Mouse (Mus musculus) ovary, adult 10 weeks (tissue): ENCODE data around the gene Tcam1. TPM values are rescaled to one million over a fixed set of nuclear protein-coding genes. Genes with fewer than 3 reads are reported as not detected.

Source experiments
- polyA plus RNA-seq: library from polyadenylated mRNA; stranded (reverse); fragments of 350-450 nt; fragmentation: Illumina TruSeq; extraction: RNeasy Lipid Tissue Mini Kit (QIAGEN cat#74804); gene quantifications from one replicate; pipeline ENCODE4 v1.2.3, GENCODE M21; 2014

Gene Tcam1
- polyA plus RNA-seq, result not detected

DNA sequence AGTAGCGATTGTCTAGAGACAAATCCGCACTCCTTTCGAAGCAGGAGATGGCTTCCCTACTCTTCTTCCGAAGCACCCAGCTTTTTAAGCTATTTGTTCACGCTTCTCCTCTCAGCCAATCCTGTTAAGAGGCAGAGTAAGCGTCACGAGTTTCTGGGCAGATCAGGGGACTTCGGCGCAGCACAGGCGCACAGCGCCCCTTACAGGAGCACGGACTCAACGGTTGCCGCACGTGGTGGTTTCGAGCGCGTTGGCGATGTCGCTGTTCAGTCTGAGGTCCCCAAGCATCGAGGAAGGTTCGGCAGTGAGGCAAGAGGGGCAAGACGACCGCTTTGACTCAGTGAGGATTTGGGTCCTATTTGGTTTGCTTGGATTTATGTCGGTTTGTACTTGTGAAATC, at the start of gene Tcam1:
Tcam1 (plus strand) TSS at position 219 of the 400 bp plus-strand sequence.

DNA sequence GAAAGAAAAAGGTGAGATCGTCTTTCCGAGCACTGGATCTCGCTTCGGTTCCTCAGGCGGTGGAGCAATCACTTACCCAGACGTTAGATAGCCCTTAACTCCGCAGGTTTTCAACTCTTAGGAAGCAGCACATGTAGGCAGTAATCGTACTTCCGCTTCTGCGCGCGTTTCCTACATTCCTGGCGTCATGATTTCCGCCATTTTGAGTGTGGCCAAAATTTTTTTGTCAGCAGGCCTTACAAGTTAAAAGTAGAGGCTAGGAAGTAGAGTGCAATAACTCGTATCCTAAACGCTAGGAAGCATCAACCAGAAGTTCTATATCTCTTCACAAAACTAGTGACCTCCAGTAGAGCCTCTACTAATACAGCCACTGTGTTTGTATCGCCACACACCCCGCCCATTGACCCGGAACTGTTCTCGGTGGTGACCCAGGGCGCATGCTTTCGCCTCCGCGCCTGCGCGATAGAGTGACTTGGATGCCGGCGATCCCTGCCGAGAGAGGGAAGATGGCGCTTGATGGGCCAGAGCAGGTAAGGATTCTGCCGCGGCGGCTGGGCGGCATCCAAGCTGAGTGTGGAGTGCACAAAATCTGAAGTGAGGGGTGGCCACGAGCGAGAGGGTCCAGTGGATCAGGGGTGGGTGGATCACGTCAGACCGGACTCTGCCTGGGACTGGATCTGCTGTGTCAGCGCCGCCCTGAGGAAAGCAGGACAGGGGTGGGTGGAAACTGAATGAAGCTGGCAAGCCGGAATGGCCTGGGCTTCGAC, 20.6 kb upstream of the Tcam1 start, which contains the start of the genes Ftsj3 and Psmc5:
Ftsj3 (minus strand) TSS at position 395 of the 767 bp plus-strand sequence.
Psmc5 (plus strand) TSS at position 470 of the 767 bp plus-strand sequence.

DNA sequence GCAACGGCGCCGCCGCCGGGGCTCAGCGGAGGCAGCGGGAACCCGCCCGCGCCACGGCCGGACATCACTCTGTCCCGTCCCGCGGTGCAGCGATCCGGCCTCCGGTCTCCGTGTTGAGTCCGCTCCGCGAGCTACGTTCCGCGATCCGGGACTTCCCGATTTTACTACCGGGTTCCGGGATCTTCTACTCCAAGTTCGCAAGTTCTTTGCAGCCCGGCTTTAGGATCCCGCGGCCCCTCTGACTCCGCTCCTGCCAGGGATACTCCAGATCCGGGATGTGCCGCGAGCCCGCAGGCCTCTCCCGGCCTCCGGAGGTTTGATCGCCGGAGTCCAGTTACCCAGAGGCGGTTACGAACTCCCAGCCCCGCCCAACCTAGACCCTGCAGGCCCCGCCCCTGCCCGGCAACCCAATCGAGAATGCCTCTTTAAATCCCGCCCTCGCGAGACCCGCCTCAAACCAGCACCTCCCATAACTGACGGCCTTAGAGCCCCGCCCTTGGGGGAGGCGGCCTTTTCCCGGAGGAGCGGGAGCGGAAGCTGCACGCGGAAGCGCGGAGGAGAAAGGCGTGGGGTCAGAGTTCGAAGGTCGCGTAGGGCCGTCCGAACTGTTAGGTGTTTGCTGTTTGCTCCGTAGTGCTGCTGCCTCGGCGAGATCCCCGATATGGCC, 3.7 kb upstream of the Tcam1 start, which contains the start of gene Smarcd2:
Smarcd2 (minus strand) TSS at position 329 of the 667 bp plus-strand sequence.

DNA sequence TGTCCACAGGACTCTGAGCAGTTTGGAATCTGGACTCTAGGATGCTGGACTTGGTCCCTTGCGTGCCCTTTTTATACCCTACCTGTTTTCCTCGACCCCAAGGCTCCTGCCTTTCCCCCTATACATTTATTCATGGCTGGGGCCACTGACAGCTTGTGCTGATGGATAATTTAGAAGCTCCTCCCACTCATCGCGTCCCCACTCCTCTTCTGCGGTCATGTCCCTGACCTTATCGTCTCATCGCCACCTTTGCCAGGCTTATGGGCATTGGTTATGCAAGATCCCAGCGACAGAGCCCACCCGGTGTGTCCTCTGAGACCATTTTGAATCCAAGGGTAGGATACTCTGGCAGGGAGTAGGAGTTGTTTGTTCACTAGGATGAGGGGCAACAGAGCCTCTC, 25.3 kb downstream of the Tcam1 start, which contains the start of gene Gh:
Gh (minus strand) TSS at position 101 of the 400 bp plus-strand sequence.

DNA sequence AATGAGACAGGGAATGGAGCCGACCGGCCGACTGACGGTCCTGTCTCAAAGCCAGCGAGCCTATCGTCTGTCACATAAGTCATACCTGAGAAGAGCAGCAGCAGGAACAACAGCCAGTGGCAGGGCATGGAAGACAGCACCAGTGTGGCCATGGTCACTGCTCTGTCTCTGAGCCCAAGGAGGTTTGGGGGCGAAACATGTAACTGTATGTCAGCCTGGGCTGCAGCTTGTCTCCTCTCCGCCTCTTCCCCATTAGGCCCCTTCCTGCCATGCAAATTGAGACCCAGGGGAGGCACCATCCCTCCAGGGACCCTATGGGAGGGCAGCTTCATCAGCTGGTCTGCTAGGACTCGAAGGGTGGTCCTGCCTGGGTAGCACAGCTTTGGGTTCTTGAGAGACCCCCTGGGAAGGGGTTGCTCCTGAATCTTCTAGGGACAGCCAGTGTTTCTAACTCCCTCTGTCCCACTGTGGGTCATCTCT, 37.9 kb downstream of the Tcam1 start, which contains the start of gene Cd79b:
Cd79b (minus strand) TSS at position 430 of the 480 bp plus-strand sequence.

Other genes with a start within 250 kb of the Tcam1 start
- gene Dcaf7, start 239.8 kb upstream of the Tcam1 start, polyA plus RNA-seq, result 49.1 TPM
- 6.9 TPM for gene Taco1, start 210.6 kb upstream of the Tcam1 start, polyA plus RNA-seq
- gene Map3k3, start 192.1 kb upstream of the Tcam1 start, polyA plus RNA-seq, result 10.9 TPM
- not detected for gene Gm10840, start 115.8 kb upstream of the Tcam1 start, polyA plus RNA-seq
- 2.9 TPM for gene Limd2, start 115.8 kb upstream of the Tcam1 start, polyA plus RNA-seq
- 13.3 TPM for gene Strada, start 74.5 kb upstream of the Tcam1 start, polyA plus RNA-seq
- 161 TPM for gene Ccdc47, start 60.3 kb upstream of the Tcam1 start, polyA plus RNA-seq
- 70.3 TPM for gene Ddx42, start 59.7 kb upstream of the Tcam1 start, polyA plus RNA-seq
- 23.5 TPM for gene Ftsj3, start 20.6 kb upstream of the Tcam1 start, polyA plus RNA-seq
- gene Psmc5, start 20.5 kb upstream of the Tcam1 start, polyA plus RNA-seq, result 23.1 TPM
- 12.7 TPM for gene Smarcd2, start 3.7 kb upstream of the Tcam1 start, polyA plus RNA-seq
- gene Gh, start 25.2 kb downstream of the Tcam1 start, polyA plus RNA-seq, result not detected
- gene Cd79b, start 38.1 kb downstream of the Tcam1 start, polyA plus RNA-seq, result not detected
- not detected for gene Scn4a, start 76.6 kb downstream of the Tcam1 start, polyA plus RNA-seq
- gene Prr29, start 88.8 kb downstream of the Tcam1 start, polyA plus RNA-seq, result not detected
- 0.94 TPM for gene Icam2, start 111.4 kb downstream of the Tcam1 start, polyA plus RNA-seq
- gene Ern1, start 211.2 kb downstream of the Tcam1 start, polyA plus RNA-seq, result 48.7 TPM